Mouse (Mus musculus) monocyte, adult 5-6 weeks (primary cell): ENCODE data around the gene Itgb8. TPM values are rescaled to one million over a fixed set of nuclear protein-coding genes. Genes with fewer than 3 reads are reported as not detected.

Experiments
- ATAC-seq: fragments of 153-309, 156-312 bp; replicated peaks from 2 replicates; pipeline ENCODE4 v1.8.0; 2017; ENCODE audit warnings: mild to moderate bottlenecking; ENCODE audit not compliant: low TSS enrichment, insufficient number of reproducible peaks, severe bottlenecking, poor library complexity, low FRiP score
- total RNA-seq: library from RNA; stranded (forward); fragments of 200-1000, 200-491, 200-594 nt; gene quantifications from 3 replicates; pipeline ENCODE4 v1.2.3, GENCODE M21; 2017

The Itgb8 gene
- total RNA-seq = under 0.01 TPM in 1 of 3 replicates, not detected in the others

DNA sequence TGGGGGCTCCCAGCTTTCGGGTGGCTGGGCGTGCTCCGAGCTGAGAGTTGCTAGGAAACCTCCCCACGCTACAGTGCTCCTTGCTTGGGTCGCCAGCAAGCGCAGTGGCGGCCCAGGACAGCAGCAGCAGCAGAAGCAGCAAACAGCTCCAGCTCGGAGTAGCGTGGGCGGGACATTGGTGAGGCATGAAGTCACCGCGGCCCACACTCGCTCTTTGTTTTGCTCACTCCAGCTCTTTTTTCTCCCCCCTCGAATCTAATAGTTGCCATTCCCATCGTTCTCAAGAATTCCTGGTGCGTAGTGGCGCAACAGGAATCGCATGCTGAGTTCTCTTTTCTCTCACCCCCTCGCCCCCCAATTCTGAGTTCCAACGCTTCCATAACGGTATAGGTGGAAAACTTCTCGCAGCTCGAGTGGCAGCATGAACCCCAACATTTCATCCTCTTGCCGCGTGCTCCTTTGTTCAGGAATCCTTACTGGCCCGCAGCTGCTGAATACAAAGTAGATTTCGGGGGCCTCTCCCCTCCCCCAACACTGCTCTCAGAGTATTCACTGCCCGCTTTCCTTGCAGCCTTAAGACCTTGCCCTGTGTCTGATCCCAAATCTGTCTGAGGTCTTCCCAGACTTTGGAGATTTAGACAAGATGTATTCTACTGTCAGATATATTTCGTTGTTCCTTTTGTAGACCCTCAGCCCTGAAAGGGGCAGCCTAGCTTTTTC, at the start of gene Itgb8:
Itgb8 (minus strand) TSS at position 107 of the 720 bp plus-strand sequence.
- ATAC-seq = 0 out of 2 replicates have a peak, but pooled peaks have one; percentile 43

DNA sequence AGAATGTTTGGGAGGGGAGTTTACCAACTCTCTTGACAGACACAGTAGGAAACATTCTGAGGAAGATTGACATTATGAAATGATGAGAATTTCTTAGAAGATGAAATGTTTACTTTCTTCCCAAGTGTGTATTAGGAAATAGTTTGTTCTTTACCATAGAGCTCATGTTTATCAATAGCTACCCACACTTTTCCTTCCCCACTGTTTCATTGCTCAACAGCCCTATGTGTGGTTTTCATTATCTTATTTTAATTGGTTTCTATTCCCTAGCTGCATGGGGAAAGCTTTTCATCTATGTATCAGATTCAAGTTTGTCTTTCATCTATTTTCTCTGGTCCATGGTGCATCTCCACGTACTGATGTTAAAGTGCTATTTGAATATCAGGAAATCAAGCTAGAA, 37.7 kb upstream of the Itgb8 start:
- ATAC-seq = no peak

DNA sequence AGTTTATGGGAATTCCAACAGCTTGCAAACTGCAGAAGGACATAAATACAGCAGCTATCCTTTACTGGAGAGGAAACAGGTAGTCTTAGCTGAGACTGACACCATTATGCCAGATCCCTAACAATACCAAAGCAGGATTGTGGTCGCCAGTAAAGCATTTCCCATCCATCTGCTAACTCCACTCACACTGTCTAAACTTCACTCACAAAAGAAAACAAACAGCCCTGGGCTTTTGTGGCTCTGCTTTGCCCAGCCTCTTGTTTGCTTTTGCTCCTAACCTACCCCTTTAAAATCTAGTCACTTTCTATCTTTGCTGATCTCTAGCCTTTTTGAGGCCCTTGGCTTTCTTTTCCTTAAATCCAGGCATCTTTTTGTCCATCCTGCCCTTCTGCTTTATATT, 35.0 kb upstream of the Itgb8 start:
- ATAC-seq = no peak

DNA sequence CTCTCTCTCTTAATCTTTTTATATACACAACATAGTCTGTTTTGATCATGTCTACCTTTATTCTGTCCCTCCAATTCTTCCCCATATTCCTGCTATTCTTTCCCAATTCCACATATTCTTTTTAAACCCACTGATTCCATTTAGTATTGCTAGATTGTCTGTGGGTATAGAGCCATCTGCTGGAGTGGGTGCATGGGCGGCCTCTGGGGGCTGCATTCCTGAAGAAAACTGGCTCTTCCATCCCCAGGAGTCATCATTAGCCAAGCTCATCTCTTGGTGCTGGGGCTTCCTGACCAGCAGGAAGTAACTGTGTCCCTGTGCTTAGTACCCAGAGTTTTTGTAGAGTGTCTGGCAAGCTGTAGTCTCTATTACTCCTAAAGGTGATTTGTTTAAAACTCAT, 33.4 kb upstream of the Itgb8 start:
- no peak for ATAC-seq

DNA sequence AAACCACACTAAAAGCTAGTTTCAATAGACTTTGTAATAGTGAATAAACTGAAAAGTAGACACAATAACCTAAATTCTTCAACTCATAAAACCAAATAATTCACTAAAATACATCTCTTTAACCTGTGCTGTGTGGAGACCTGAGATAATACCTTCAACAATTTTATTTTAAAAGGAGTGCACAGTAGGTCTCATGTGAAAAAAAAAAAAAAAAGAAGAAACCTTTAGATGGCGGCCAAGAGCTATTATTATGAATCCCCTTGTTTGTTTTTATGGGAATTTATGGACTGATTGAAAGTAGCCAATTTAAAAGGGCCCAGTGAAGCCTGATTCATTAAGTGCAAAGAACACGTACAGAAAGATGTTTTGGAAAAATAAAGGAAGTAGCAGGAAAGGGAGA, 31.4 kb upstream of the Itgb8 start:
- ATAC-seq = no peak

DNA sequence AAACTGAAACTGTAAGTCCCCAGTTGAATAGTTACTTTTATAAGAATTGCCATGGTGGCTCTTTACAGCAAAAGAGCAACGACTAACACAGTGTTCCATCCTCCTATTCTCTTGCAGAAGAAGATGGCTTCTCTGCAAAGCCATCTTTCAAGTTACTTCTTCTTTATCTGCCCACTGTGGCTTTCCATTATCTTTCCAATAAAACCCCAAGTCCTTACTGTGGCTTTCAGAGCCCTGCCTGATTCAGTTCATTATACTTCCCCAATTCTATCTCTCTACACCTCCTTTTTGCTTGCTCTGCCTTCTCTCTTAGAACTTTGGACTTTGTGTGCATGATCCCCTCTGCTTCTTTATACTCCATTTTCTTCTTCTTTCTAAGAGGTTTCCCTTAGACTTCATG, 30.1 kb upstream of the Itgb8 start:
- no peak for ATAC-seq

DNA sequence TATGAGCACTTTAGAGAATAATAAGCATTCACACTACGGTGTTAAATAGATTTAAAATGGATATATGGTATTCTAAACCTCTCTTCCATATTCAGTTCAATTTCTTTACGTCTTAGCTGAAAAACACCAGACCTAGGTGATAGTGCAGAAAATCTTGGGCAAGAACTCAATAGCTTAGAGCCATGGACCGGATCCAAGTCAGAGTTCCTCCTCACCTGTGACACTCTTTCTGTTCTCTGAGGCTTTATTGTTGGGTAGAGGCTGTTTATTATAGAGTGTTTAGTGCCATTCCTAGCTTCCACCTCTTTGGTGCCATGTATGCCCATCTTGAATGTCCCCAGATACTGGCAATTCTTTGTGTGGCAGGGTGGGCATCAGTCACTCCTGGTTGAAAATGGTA, 25.9 kb upstream of the Itgb8 start:
- ATAC-seq = no peak

DNA sequence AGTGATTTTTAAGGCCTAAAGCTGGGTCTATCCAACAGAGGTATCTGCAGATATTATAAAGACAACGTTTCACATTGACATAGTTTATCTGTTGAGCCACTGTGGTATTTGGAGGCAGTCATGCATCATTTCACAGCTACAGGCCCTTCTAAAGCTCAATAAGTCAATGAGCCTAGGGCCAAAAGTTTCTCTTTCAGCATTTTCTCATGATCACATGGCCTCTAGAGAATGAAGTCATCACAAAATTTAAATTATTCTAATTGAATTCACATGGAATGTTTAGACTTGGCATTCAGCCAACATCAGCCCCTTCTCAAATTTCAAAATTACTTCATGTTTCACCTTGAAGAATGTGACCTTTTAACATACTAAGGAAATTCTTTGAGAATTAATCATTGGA, 10.0 kb upstream of the Itgb8 start:
- ATAC-seq = no peak

DNA sequence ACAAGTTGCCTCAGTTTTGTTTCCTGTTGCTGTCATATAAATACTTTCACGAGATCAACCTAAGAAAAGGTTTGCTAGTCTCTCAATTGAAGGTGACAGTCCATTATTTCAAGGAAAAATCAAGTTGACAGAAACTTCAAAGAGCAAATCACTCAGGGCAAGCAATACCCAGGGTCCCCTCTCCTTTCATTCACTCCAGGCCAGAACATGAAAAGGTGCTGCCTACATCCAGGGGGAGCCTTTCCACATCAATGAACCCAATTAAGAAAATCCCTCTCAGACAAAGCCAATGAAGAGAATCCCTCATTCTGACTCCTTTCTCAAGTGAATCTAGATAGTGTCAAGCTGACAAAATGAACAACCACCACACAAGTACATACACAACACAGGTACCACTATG, 2.5 kb upstream of the Itgb8 start:
- ATAC-seq = no peak

DNA sequence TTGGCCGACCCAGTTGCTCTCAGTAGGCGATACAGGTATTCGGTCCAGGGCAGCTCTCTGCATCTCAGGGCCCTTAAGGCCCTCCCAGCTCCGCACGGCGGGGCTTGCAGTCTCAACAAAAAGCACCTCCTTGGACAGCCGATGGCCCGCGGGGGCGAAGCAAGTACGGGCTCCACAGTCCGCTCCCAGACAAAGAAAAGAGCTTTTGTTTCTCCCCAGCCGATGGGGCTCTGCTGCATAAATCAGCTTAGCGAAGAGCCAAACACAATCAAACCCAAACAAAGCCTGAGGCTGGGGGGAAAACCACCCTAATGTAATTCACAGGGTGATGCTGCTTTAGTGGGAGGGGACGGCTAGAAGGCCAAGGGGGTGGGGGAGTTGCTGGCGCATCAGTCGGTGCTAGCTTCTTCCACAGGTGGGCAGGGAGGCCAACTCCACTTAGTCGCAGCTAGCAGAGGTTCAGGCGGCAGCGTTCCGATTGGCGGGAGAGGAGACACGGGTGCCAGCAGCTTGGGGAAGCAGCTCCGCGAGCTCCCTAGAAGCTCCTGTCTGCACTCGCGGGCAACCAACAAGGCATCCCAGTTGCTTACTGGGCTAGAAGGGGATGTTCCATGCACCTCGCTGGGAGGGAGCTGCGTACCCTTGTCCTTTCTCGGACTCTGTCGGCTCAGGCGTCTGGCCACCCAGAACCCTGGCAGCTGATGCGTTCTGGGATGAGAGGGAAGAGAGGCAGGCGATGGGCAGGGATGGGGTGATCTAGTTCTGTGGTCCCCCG, 494 bp downstream of the Itgb8 start:
- ATAC-seq = peak; percentile 31; the same call in 1 of the 2 replicates

DNA sequence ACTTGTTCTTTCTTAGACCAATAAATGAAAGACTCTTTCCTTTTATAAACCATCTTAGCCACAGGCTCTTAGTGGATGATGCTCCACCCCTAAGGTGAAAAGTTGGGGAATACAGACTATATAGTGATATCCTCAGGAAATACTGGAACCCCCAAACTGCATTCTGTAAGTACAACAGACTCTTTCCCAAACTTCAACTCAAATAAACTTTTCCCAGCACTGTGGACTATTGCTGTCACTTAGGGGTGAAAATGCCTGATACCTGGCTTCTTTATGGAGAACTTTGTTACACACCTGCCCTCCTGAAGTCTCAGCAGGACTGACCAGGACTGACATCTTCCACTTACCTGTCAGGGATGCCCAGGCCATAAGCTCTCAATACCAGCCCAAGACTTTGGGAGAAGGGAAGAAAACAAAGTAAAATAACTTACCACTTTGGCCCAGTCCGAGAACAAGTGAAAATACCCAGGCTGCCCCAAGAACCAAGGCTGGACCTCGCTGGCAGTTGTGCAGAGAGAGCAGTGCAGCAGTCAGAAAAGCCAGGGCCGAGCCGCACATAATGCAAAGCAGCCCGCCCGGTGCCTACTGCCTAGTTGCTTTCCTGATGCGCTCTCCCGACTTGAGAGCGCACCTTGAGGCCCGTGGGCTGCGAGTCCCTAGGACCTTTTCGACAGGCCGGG, 1.2 kb downstream of the Itgb8 start:
- ATAC-seq = no peak

DNA sequence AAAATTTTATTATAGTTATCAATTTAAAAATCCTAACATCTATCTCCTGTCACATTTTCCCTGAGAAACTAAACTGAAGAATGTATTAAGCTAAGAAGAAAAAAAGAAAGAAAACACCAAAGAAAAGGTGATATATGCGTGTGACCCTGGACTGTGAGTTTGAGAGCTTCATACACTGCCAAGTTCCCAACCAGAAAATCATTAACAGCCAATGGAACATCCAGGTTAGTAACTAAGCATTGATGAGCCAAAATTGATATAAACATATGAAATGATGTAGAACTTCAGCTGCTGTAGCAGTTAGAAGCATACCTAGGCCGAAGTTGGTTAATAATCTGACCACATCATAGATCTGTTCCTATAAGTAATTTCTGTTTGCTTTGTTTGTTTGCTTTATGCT, 6.8 kb downstream of the Itgb8 start:
- ATAC-seq = no peak

DNA sequence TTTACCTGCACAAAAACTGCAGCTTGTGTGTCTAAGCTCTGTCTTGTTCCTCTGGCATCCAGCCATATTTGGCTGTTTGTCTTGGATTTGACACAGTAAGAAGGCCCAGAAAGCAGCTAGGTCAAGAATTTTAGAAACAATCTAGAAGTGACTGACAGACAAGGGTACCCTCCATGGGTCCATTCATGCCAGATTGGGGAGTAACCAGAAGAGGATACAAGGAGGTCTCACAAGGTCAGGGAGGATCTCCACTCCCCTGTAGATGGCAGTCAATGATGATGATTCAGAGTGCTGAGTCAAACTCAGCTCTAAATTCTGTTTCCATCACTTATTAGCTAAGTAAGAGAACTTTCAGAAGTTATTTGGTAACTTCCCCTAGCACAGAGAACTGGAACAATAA, 8.2 kb downstream of the Itgb8 start:
- ATAC-seq = peak; percentile 35; the same call in 1 of the 2 replicates

DNA sequence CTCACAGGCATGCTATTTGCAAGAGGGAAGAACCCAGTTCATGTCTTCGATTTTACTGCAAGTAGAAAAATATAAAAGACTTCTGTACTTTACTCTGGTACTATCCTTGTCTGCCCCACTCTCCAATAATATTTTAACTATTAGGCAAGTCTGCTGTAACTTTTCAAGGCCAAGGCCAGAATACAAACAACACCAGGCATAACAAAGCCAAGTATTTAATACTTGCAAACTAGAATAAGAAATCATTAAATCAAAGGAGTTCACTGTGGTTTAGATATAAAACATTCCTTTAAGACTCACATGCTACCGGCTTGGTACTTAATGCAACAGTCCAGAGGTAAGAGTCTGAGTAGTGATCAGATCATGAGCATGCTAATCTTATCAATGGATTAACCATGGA, 9.0 kb downstream of the Itgb8 start:
- no peak for ATAC-seq

DNA sequence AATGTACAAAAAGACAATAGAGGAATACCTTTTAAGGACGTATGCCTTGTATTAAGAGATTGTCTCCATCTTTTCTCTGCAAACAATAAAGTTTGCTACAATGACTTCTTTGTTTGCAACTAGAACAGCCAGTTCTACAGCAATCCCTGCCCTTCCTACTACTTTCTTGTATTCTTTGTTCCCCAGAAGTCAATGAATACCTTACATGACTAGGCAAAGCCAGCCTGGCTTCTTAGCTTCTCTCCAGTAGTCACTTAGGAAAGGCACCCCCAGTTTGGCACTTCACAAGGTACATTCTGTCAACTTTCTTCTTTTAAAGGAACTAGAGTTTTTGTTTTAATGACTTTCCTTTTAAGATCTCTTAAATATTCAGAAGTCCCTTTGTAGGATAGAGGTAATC, 10.7 kb downstream of the Itgb8 start:
- ATAC-seq = no peak

DNA sequence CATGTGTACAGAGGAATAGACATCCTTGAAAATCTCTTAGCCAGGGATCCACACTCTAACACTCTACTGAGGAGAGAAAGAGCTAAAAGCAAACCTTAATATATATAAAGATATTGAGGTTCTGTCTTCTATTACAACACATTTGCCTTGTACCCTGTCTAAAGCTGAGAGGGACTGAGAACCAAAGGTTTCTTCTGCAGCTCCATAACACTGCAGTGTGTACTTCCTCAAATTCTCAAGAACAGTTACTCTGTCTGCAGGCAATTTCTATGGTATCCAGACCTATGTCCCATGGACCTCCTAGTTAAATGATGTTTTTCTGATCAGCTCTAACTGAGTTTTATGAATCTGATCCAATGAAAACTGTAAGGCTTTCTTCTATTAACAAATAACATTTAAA, 13.9 kb downstream of the Itgb8 start:
- no peak for ATAC-seq

DNA sequence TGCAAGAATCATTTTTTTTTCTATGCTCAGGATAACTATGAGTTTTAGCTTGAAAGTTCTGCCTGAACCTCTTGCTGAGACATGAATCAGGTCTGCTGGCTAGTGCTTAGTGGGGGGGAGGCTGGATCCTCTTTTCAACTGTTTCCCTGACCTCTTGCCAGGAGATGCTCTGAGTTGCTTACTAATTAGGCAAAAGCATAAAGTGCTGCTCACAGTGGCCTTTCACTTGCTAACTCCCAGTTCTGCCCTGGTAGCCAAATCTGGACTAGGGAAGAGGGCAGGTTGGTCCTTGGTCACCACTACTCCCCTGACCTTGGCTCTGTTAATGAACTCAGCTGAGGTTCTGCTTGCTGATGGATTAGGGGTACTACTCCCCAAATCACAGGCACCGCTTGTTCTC, 19.2 kb downstream of the Itgb8 start:
- ATAC-seq = no peak

DNA sequence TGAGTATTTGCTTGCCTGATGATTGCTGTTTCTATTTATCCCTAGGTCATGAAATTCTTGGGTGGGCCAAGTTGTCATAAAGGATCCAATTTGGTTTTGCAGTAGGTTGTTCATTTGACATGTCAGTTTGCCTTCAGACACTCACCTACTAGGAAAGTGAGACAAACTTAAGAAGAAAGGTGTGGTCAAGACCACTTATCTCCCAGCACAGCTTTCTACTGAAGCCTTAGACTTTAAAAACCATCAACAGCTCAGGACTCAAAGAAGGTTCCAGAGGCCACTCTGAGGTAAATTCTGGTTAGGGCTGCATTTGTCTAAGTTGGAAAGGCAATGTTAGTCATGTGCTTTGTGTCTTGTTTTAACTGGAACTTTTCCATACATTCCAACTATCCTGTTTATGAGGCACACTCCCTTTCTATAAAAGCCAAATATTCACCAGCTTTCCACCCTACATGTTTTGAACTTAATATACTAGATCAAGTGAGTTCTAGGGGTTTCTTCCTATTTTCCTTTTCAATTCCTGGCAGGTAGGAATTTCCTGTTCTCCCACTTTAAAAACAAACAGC, 20.8 kb downstream of the Itgb8 start:
- no peak for ATAC-seq

DNA sequence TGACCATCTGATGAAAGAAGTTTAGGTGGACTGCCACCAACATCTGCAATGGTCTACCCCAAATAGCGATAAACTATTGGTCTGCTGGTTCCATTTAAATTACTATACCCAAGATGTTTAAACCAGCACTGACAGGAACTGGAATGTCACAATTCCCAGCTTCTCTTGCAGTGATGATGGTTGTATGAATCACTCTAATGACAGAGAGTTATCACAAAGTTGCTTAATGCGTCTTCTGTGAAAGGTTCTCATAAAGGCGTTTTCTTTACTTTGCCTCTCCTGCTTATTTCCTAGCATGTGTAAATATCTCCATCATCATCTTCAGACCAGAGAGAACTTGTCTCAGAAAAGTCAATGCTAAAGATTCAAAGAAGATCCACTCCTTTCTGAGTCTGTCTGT, 23.4 kb downstream of the Itgb8 start:
- ATAC-seq = no peak
